Mouse (Mus musculus) hindbrain, embryonic 11.5 days (tissue): ENCODE measurements around the gene Ppa2. TPM values are rescaled to one million over a fixed set of nuclear protein-coding genes. Genes with fewer than 3 reads are reported as not detected.

ENCODE experiments used
- ATAC-seq: fragments of 200-750 bp; cut with Nextera tagmentation; 2 replicates; pipeline ENCODE4 v1.8.0; 2017; ENCODE audit warnings: mild to moderate bottlenecking, moderate TSS enrichment, moderate library complexity; ENCODE audit not compliant: low FRiP score
- DNase-seq: peaks from one replicate; pipeline ENCODE4 v3.0.0-alpha.2; 2015; ENCODE audit warnings: low spot score
- H3K27ac ChIP-seq: fragments of 300-500 bp; sonication (generic); 2 replicates; pipeline ENCODE4 v1.5.1; 2014; ENCODE audit warnings: mild to moderate bottlenecking, low read depth, low read length
- H3K27me3 ChIP-seq: fragments of 300-500 bp; sonication (generic); 2 replicates; pipeline ENCODE4 v1.6.1; 2014; ENCODE audit warnings: mild to moderate bottlenecking, low read length, moderate library complexity, mixed read lengths; ENCODE audit not compliant: control insufficient read depth, insufficient read depth
- H3K36me3 ChIP-seq: fragments of 300-500 bp; sonication (generic); 2 replicates; pipeline ENCODE4 v1.6.1; 2014; ENCODE audit warnings: mild to moderate bottlenecking, low read length, moderate library complexity, mixed read lengths; ENCODE audit not compliant: control insufficient read depth, insufficient read depth
- H3K4me1 ChIP-seq: fragments of 300-500 bp; sonication (generic); replicated peaks from 2 replicates; pipeline ENCODE4 v1.6.1; 2014; ENCODE audit warnings: low read length, mixed read lengths; ENCODE audit not compliant: control insufficient read depth, insufficient read depth
- H3K4me2 ChIP-seq: fragments of 300-500 bp; sonication (generic); replicated peaks from 2 replicates; pipeline ENCODE4 v1.6.1; 2014; ENCODE audit warnings: mild to moderate bottlenecking, low read depth, low read length
- H3K4me3 ChIP-seq: fragments of 300-500 bp; sonication (generic); 2 replicates; pipeline ENCODE4 v1.5.1; 2014; ENCODE audit warnings: low read depth, low read length
- H3K9ac ChIP-seq: fragments of 300-500 bp; sonication (generic); 2 replicates; pipeline ENCODE4 v1.6.1; 2014; ENCODE audit warnings: low read depth, low read length
- H3K9me3 ChIP-seq: fragments of 300-500 bp; sonication (generic); 2 replicates; pipeline ENCODE4 v1.6.1; 2016; ENCODE audit warnings: low read length; ENCODE audit not compliant: control insufficient read depth
- WGBS: fragments of 180-500 bp; shearing (Covaris S2); extraction: QIAGEN DNeasy Blood & Tissue Kit; methylation state at CpG from one replicate; pipeline ENCODE4 v1.1.7; 2014; 5-methylcytosine and 5-hydroxymethylcytosine counted together
- polyA plus RNA-seq: library from polyadenylated mRNA; unstranded; fragments of >200 nt; fragmentation: Nextera tagmentation; extraction: Ambion mirVana; gene quantifications from 2 replicates; pipeline ENCODE4 v1.2.1, GENCODE M21; 2014

Gene Ppa2
- polyA plus RNA-seq, 1 experiment from 2014 or later: 84.9 TPM

GRCm38 (mm10) chr3:133321928-133322327 lies 12.0 kb downstream of the Ppa2 start:
- Histone ChIP-seq H3K4me2 (no peak overlapping the region), H3K27ac (no peak overlapping the region), H3K27me3 (no peaks in the 10 kb centered on the region), H3K4me3 (no peak overlapping the region), H3K9ac (no peak overlapping the region), H3K4me1 (no peaks in the 10 kb centered on the region), H3K9me3 (no peaks in the 10 kb centered on the region), H3K36me3 (0 out of 2 replicates have a peak, but pooled peaks cover 2% of the 10 kb centered on the region)
- DNase-seq (no peak), ATAC-seq (no peak)
- 94% methylated on average over 10 of the region's 10 CpGs for WGBS

- DNase-seq (no peak), ATAC-seq (no peak)
- no peak overlapping the region for H3K4me3 ChIP-seq
- H3K27me3 ChIP-seq: no peaks in the 10 kb centered on the region
- H3K9ac ChIP-seq: no peak overlapping the region
- 74% methylated on average over 4 of the region's 4 CpGs for WGBS
- H3K9me3 ChIP-seq: no peaks in the 10 kb centered on the region
- no peaks in the 10 kb centered on the region for H3K4me1 ChIP-seq
- no peak overlapping the region for H3K4me2 ChIP-seq
- H3K36me3 ChIP-seq: 0 out of 2 replicates have a peak, but pooled peaks cover 2% of the 10 kb centered on the region
- H3K27ac ChIP-seq: no peak overlapping the region
These were observed 12.6 kb downstream of the Ppa2 start for GRCm38 (mm10) chr3:133322552-133322951.

GRCm38 (mm10) chr3:133325135-133325534 lies 15.2 kb downstream of the Ppa2 start:
- Histone ChIP-seq H3K4me2 (no peak overlapping the region), H3K4me3 (no peak overlapping the region), H3K27ac (no peak overlapping the region), H3K27me3 (no peaks in the 10 kb centered on the region), H3K4me1 (no peaks in the 10 kb centered on the region), H3K9me3 (no peaks in the 10 kb centered on the region), H3K9ac (no peak overlapping the region), H3K36me3 (0 out of 2 replicates have a peak, but pooled peaks cover 2% of the 10 kb centered on the region)
- no peak for DNase-seq
- 0 out of 2 replicates have a peak, but pooled peaks have one; percentile 22 for ATAC-seq
- WGBS: 30% methylated on average over 5 of the region's 5 CpGs

GRCm38 (mm10) chr3:133328551-133328950 lies 18.6 kb downstream of the Ppa2 start:
- no peak overlapping the region for H3K4me2 ChIP-seq
- WGBS: 91% methylated on average over 13 of the region's 13 CpGs

GRCm38 (mm10) chr3:133329406-133329805 lies 19.5 kb downstream of the Ppa2 start:
- H3K4me3 ChIP-seq: no peak overlapping the region
- ATAC-seq (no peak), DNase-seq (no peak)
- H3K36me3 ChIP-seq: no peaks in the 10 kb centered on the region
- H3K9ac ChIP-seq: no peak overlapping the region
- no peaks in the 10 kb centered on the region for H3K4me1 ChIP-seq
- no peaks in the 10 kb centered on the region for H3K27me3 ChIP-seq
- no peak overlapping the region for H3K27ac ChIP-seq
- 93% methylated on average over 2 of the region's 2 CpGs for WGBS
- H3K4me2 ChIP-seq: no peak overlapping the region
- no peaks in the 10 kb centered on the region for H3K9me3 ChIP-seq

More at GRCm38 (mm10) chr3:133328551-133328950, 18.6 kb downstream of the Ppa2 start:
- H3K27me3 ChIP-seq: no peaks in the 10 kb centered on the region
- no peak overlapping the region for H3K9ac ChIP-seq
- ATAC-seq (no peak), DNase-seq (no peak)
- H3K9me3 ChIP-seq: no peaks in the 10 kb centered on the region
- H3K4me3 ChIP-seq: no peak overlapping the region
- no peaks in the 10 kb centered on the region for H3K36me3 ChIP-seq
- no peak overlapping the region for H3K27ac ChIP-seq
- no peaks in the 10 kb centered on the region for H3K4me1 ChIP-seq

- Histone ChIP-seq H3K4me3 (no peak overlapping the region), H3K4me1 (no peaks in the 10 kb centered on the region), H3K36me3 (no peaks in the 10 kb centered on the region), H3K4me2 (no peak overlapping the region), H3K27me3 (no peaks in the 10 kb centered on the region), H3K27ac (no peak overlapping the region), H3K9me3 (no peaks in the 10 kb centered on the region), H3K9ac (no peak overlapping the region)
- no peak for DNase-seq
- WGBS: 67% methylated on average over 15 of the region's 15 CpGs
- peak; percentile 45; the same call in 1 of the 2 replicates for ATAC-seq
These were observed 21.4 kb downstream of the Ppa2 start for GRCm38 (mm10) chr3:133331184-133331866.

GRCm38 (mm10) chr3:133332280-133332679 lies 22.4 kb downstream of the Ppa2 start:
- ATAC-seq: no peak
- no peak for DNase-seq
- Histone ChIP-seq H3K9ac (no peak overlapping the region), H3K4me3 (no peak overlapping the region), H3K4me2 (no peak overlapping the region), H3K4me1 (no peaks in the 10 kb centered on the region), H3K9me3 (no peaks in the 10 kb centered on the region), H3K36me3 (no peaks in the 10 kb centered on the region), H3K27ac (no peak overlapping the region), H3K27me3 (no peaks in the 10 kb centered on the region)
- 94% methylated on average over 5 of the region's 5 CpGs for WGBS

GRCm38 (mm10) chr3:133333267-133334170 lies 23.6 kb downstream of the Ppa2 start:
- H3K4me2 ChIP-seq: no peak overlapping the region

More at GRCm38 (mm10) chr3:133333267-133334170, 23.6 kb downstream of the Ppa2 start:
- H3K9ac ChIP-seq: no peak overlapping the region
- H3K36me3 ChIP-seq: no peaks in the 10 kb centered on the region
- no peaks in the 10 kb centered on the region for H3K9me3 ChIP-seq
- ATAC-seq (no peak), DNase-seq (no peak)
- whole genome bisulfite sequencing: 89% methylated on average over 15 of the region's 15 CpGs
- H3K4me3 ChIP-seq: no peak overlapping the region
- no peaks in the 10 kb centered on the region for H3K4me1 ChIP-seq
- no peaks in the 10 kb centered on the region for H3K27me3 ChIP-seq
- no peak overlapping the region for H3K27ac ChIP-seq
